Mouse (Mus musculus) bone marrow macrophage, adult 2 months (primary cell): ENCODE measurements around the gene Ska3. TPM values are rescaled to one million over a fixed set of nuclear protein-coding genes. Genes with fewer than 3 reads are reported as not detected.
A peak's percentile ranks its signal among the peaks of the same experiment; 100 is the strongest.

Source experiments
- H3K27ac ChIP-seq: 2 replicates; pipeline ENCODE4 v1.5.1; 2012; ENCODE audit warnings: low read depth, low read length; ENCODE audit not compliant: insufficient read depth
- H3K4me1 ChIP-seq: 2 replicates; pipeline ENCODE4 v1.6.1; 2012; ENCODE audit warnings: low read length; ENCODE audit not compliant: control insufficient read depth, insufficient read depth
- H3K4me3 ChIP-seq: 2 replicates; pipeline ENCODE4 v1.5.1; 2012; ENCODE audit warnings: mild to moderate bottlenecking, low read length, moderate library complexity; ENCODE audit not compliant: insufficient read depth
- CTCF ChIP-seq: IDR thresholded peaks from 2 replicates; pipeline ENCODE4 v1.5.1; 2012; ENCODE audit warnings: low read depth, mild to moderate bottlenecking, low read length, moderate library complexity
- POLR2A ChIP-seq: IDR thresholded peaks from 2 replicates; pipeline ENCODE4 v1.6.1; 2012; ENCODE audit warnings: mild to moderate bottlenecking, low read depth, low read length, borderline replicate concordance
- polyA plus RNA-seq: library from polyadenylated mRNA; stranded (reverse); fragments of >200 nt; gene quantifications from 2 replicates; pipeline ENCODE4 v1.2.4, GENCODE M21; 2012; ENCODE audit not compliant: missing spikeins, insufficient read depth, insufficient read length

Gene Ska3
- polyA plus RNA-seq, 1 experiment: 13.3 TPM

- Histone ChIP-seq H3K4me1 (peaks cover 9% of the 10 kb centered on the region), H3K27ac (peak within 1 kb of the TSS; percentile 43), H3K4me3 (peak within 1 kb of the TSS; percentile 79)
- TF ChIP-seq POLR2A (no peak), CTCF (no peak)
Measured at GRCm38 (mm10) chr14:57797991-57798931, 27.7 kb downstream of the Ska3 start, which contains the start of gene Sap18. Gene Sap18 (plus strand): TSS chr14:57798180.

- TF ChIP-seq POLR2A (no peak), CTCF (no peak)
- peak overlapping the region; percentile 43 for H3K27ac ChIP-seq
- peaks cover 9% of the 10 kb centered on the region for H3K4me1 ChIP-seq
- H3K4me3 ChIP-seq: peak overlapping the region; percentile 59
Measured at GRCm38 (mm10) chr14:57797551-57797950, 28.4 kb downstream of the Ska3 start.

GRCm38 (mm10) chr14:57791171-57791570 is 34.8 kb downstream of the Ska3 start:
- TF ChIP-seq POLR2A (no peak), CTCF (no peak)
- H3K4me3 ChIP-seq: no peak overlapping the region
- no peaks in the 10 kb centered on the region for H3K4me1 ChIP-seq
- H3K27ac ChIP-seq: no peak overlapping the region

- H3K4me3 ChIP-seq: no peak overlapping the region
- TF ChIP-seq POLR2A (no peak), CTCF (no peak)
- no peaks in the 10 kb centered on the region for H3K4me1 ChIP-seq
- H3K27ac ChIP-seq: no peak overlapping the region
Measured at GRCm38 (mm10) chr14:57789759-57790158, 36.2 kb downstream of the Ska3 start.

- TF ChIP-seq CTCF (no peak), POLR2A (no peak)
- no peaks in the 10 kb centered on the region for H3K4me1 ChIP-seq
- no peak overlapping the region for H3K4me3 ChIP-seq
- no peak overlapping the region for H3K27ac ChIP-seq
Measured at GRCm38 (mm10) chr14:57789311-57789710, 36.7 kb downstream of the Ska3 start.

GRCm38 (mm10) chr14:57787406-57787805 is 38.6 kb downstream of the Ska3 start:
- Histone ChIP-seq H3K27ac (no peak overlapping the region), H3K4me3 (no peak overlapping the region), H3K4me1 (no peaks in the 10 kb centered on the region)
- TF ChIP-seq CTCF (no peak), POLR2A (no peak)

GRCm38 (mm10) chr14:57772157-57772815 is 53.7 kb downstream of the Ska3 start:
- TF ChIP-seq CTCF: no peak
- TF ChIP-seq POLR2A: no peak
- no peak overlapping the region for H3K4me3 ChIP-seq
- H3K27ac ChIP-seq: no peak overlapping the region
- peaks cover 10% of the 10 kb centered on the region for H3K4me1 ChIP-seq

- no peak overlapping the region for H3K27ac ChIP-seq
- TF ChIP-seq POLR2A (no peak), CTCF (no peak)
- H3K4me1 ChIP-seq: peaks cover 10% of the 10 kb centered on the region
- no peak overlapping the region for H3K4me3 ChIP-seq
Measured at GRCm38 (mm10) chr14:57769102-57769501, 56.9 kb downstream of the Ska3 start.

- Histone ChIP-seq H3K27ac (no peak overlapping the region), H3K4me3 (no peak overlapping the region), H3K4me1 (no peaks in the 10 kb centered on the region)
- TF ChIP-seq POLR2A: no peak
- TF ChIP-seq CTCF: no peak
Measured at GRCm38 (mm10) chr14:57760447-57761412, 65.3 kb downstream of the Ska3 start.
